Mouse (Mus musculus) lung, embryonic 15.5 days (tissue): Measurements from ENCODE around the gene Dnmt1. TPM values are rescaled to one million over a fixed set of nuclear protein-coding genes. Genes with fewer than 3 reads are reported as not detected.
A peak's percentile ranks its signal among the peaks of the same experiment; 100 is the strongest.

ENCODE experiments used
- ATAC-seq: fragments of 200-750 bp; cut with Nextera tagmentation; 2 replicates; pipeline ENCODE4 v1.8.0; 2017; ENCODE audit warnings: moderate number of reproducible peaks, borderline replicate concordance; ENCODE audit not compliant: low FRiP score, low TSS enrichment; ENCODE audit errors: extremely low read depth
- H3K27ac ChIP-seq: fragments of 300-500 bp; sonication (generic); 2 replicates; pipeline ENCODE4 v1.5.1; 2015; ENCODE audit warnings: moderate library complexity, mild to moderate bottlenecking, inconsistent platforms
- H3K27me3 ChIP-seq: fragments of 300-500 bp; sonication (generic); 2 replicates; pipeline ENCODE4 v1.6.1; 2015; ENCODE audit warnings: inconsistent platforms
- H3K36me3 ChIP-seq: fragments of 300-500 bp; sonication (generic); 2 replicates; pipeline ENCODE4 v1.6.1; 2015; ENCODE audit warnings: inconsistent platforms
- H3K4me1 ChIP-seq: fragments of 300-500 bp; sonication (generic); 2 replicates; pipeline ENCODE4 v1.6.1; 2015; ENCODE audit warnings: inconsistent platforms
- H3K4me2 ChIP-seq: fragments of 300-500 bp; sonication (generic); 2 replicates; pipeline ENCODE4 v1.6.1; 2015; ENCODE audit warnings: inconsistent platforms, mild to moderate bottlenecking, moderate library complexity
- H3K4me3 ChIP-seq: fragments of 300-500 bp; sonication (generic); 2 replicates; pipeline ENCODE4 v1.5.1; 2015; ENCODE audit warnings: mild to moderate bottlenecking, inconsistent platforms
- H3K9ac ChIP-seq: fragments of 300-500 bp; sonication (generic); 2 replicates; pipeline ENCODE4 v1.6.1; 2015; ENCODE audit warnings: inconsistent platforms
- H3K9me3 ChIP-seq: fragments of 300-500 bp; sonication (generic); 2 replicates; pipeline ENCODE4 v1.6.1; 2016; ENCODE audit warnings: inconsistent platforms
- WGBS: fragments of 180-500 bp; shearing (Covaris S2); methylation state at CpG from one replicate; pipeline ENCODE4 v1.1.7; 2015; 5-methylcytosine and 5-hydroxymethylcytosine counted together
- polyA plus RNA-seq: library from polyadenylated mRNA; unstranded; fragments of >200 nt; fragmentation: Nextera tagmentation; extraction: Ambion mirVana; gene quantifications from 2 replicates; pipeline ENCODE4 v1.2.1, GENCODE M21; 2015

The Dnmt1 gene
- polyA plus RNA-seq, 1 experiment from 2014 or later = 104 TPM

- Histone ChIP-seq H3K27ac (peak within 1 kb of the TSS; percentile 71), H3K4me3 (peak within 1 kb of the TSS; percentile 99), H3K4me2 (peak within 1 kb of the TSS; percentile 90), H3K4me1 (peaks cover 23% of the 10 kb centered on the region), H3K36me3 (peaks cover 31% of the 10 kb centered on the region), H3K9me3 (no peaks in the 10 kb centered on the region), H3K27me3 (no peaks in the 10 kb centered on the region), H3K9ac (peak within 1 kb of the TSS; percentile 99)
- ATAC-seq = peak; percentile 79
- 3% methylated on average over 34 of the region's 34 CpGs for WGBS
Observed at GRCm38 (mm10) chr9:20898511-20899073, 61.1 kb downstream of the Dnmt1 start, which contains the start of gene Eif3g. Gene Eif3g (minus strand): TSS chr9:20898623.

GRCm38 (mm10) chr9:20897736-20898510, 61.8 kb downstream of the Dnmt1 start:
- H3K9me3 ChIP-seq = no peaks in the 10 kb centered on the region
- peak overlapping the region; percentile 90 for H3K4me2 ChIP-seq
- peak; percentile 19 for ATAC-seq
- H3K4me3 ChIP-seq = peak overlapping the region; percentile 99
- peak overlapping the region; percentile 99 for H3K9ac ChIP-seq
- H3K4me1 ChIP-seq = peaks cover 23% of the 10 kb centered on the region
- H3K27me3 ChIP-seq = no peaks in the 10 kb centered on the region
- peak overlapping the region; percentile 71 for H3K27ac ChIP-seq
- 5% methylated on average over 30 of the region's 39 CpGs for WGBS
- H3K36me3 ChIP-seq = peaks cover 38% of the 10 kb centered on the region

- WGBS = 93% methylated on average over 9 of the region's 9 CpGs
- ATAC-seq = no peak
- no peak overlapping the region for H3K27ac ChIP-seq
- H3K27me3 ChIP-seq = no peaks in the 10 kb centered on the region
- H3K9ac ChIP-seq = no peak overlapping the region
- H3K4me1 ChIP-seq = peaks cover 13% of the 10 kb centered on the region
- H3K9me3 ChIP-seq = no peaks in the 10 kb centered on the region
- H3K4me2 ChIP-seq = no peak overlapping the region
- H3K4me3 ChIP-seq = no peak overlapping the region
- H3K36me3 ChIP-seq = peaks cover 63% of the 10 kb centered on the region
Observed at GRCm38 (mm10) chr9:20895382-20895781, 64.3 kb downstream of the Dnmt1 start.

GRCm38 (mm10) chr9:20894629-20895028, 65.1 kb downstream of the Dnmt1 start:
- Histone ChIP-seq H3K9ac (no peak overlapping the region), H3K4me3 (no peak overlapping the region), H3K27ac (no peak overlapping the region), H3K36me3 (peaks cover 71% of the 10 kb centered on the region), H3K27me3 (no peaks in the 10 kb centered on the region), H3K9me3 (no peaks in the 10 kb centered on the region), H3K4me1 (peaks cover 16% of the 10 kb centered on the region), H3K4me2 (no peak overlapping the region)
- WGBS = 83% methylated on average over 15 of the region's 15 CpGs
- ATAC-seq = no peak

GRCm38 (mm10) chr9:20893590-20894343, 65.9 kb downstream of the Dnmt1 start:
- Histone ChIP-seq H3K36me3 (peaks cover 76% of the 10 kb centered on the region), H3K4me2 (no peak overlapping the region), H3K9me3 (no peaks in the 10 kb centered on the region), H3K27ac (no peak overlapping the region), H3K27me3 (no peaks in the 10 kb centered on the region), H3K4me3 (no peak overlapping the region), H3K4me1 (peaks cover 22% of the 10 kb centered on the region), H3K9ac (no peak overlapping the region)
- ATAC-seq = no peak
- 77% methylated on average over 13 of the region's 13 CpGs for WGBS

DNA sequence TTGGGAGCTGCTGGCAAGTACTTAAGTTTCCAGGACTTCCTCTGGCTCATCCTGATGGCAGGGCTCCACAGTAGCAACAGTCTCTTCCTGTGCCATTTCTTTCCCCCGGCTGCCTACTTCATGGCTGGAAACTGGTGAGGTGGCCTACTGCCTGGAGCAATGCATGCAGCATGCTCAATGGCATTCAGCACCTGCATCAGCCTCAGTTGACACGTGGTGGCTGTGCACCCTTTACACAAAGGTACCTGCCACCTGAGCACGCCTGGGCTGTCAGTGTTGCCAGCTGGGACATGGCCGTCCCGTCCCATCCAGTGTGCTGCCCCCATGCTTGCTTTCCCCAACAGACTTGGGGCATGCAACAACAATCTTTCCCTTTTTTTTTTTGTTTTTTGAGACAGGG, 66.6 kb downstream of the Dnmt1 start:
- 53% methylated on average over 5 of the region's 5 CpGs for WGBS
- no peaks in the 10 kb centered on the region for H3K9me3 ChIP-seq
- H3K9ac ChIP-seq = no peak overlapping the region
- no peak for ATAC-seq
- no peak overlapping the region for H3K4me3 ChIP-seq
- no peak overlapping the region for H3K27ac ChIP-seq
- H3K36me3 ChIP-seq = peaks cover 76% of the 10 kb centered on the region
- H3K4me1 ChIP-seq = peaks cover 24% of the 10 kb centered on the region
- no peak overlapping the region for H3K4me2 ChIP-seq
- no peaks in the 10 kb centered on the region for H3K27me3 ChIP-seq

GRCm38 (mm10) chr9:20892104-20892653, 67.5 kb downstream of the Dnmt1 start:
- Histone ChIP-seq H3K4me1 (peaks cover 17% of the 10 kb centered on the region), H3K9ac (no peak overlapping the region), H3K27ac (no peak overlapping the region), H3K4me2 (no peak overlapping the region), H3K9me3 (no peaks in the 10 kb centered on the region), H3K27me3 (no peaks in the 10 kb centered on the region), H3K36me3 (peaks cover 73% of the 10 kb centered on the region), H3K4me3 (no peak overlapping the region)
- ATAC-seq = no peak
- WGBS = 58% methylated on average over 5 of the region's 5 CpGs

DNA sequence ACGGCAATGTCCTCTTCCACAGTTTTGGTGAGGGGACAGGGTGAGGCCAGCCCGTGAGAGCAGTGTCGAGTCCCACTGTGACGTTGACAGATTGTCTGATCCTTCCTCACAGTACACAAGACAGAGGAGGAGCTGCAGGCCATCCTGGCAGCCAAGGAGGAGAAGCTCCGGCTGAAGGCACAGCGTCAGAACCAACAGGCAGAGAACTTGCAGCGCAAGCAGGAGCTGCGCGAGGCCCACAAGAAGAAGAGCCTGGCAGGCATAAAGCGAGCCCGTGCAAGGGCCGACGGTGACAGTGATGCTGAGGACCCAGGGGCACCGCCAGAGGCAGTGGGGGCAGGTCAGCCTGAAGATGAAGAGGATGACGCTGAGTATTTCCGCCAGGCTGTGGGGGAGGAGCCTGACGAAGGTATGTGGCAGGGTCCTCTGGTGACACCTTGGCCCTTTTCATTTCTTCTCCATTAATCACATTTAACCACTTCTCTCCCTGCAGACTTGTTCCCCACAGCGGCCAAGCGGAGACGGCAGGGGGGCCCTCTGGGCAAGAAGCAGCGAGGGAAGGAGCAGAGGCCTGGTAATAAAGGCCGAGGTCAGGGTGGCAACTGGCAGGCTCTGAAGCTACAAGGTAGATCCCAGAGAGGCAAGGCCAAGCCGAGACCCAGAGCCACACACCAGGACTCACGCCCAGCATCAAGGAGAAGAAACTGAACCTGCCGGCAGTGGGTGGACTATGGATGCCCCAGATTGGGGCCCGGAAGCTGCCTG, 68.2 kb downstream of the Dnmt1 start:
- no peak overlapping the region for H3K9ac ChIP-seq
- peaks cover 11% of the 10 kb centered on the region for H3K4me1 ChIP-seq
- 61% methylated on average over 26 of the region's 26 CpGs for WGBS
- no peak for ATAC-seq
- no peak overlapping the region for H3K4me2 ChIP-seq
- peaks cover 72% of the 10 kb centered on the region for H3K36me3 ChIP-seq
- H3K4me3 ChIP-seq = no peak overlapping the region
- no peak overlapping the region for H3K27ac ChIP-seq
- H3K9me3 ChIP-seq = no peaks in the 10 kb centered on the region
- H3K27me3 ChIP-seq = no peaks in the 10 kb centered on the region

- no peak overlapping the region for H3K27ac ChIP-seq
- H3K36me3 ChIP-seq = peaks cover 63% of the 10 kb centered on the region
- H3K9me3 ChIP-seq = no peaks in the 10 kb centered on the region
- 90% methylated on average over 5 of the region's 5 CpGs for WGBS
- no peak overlapping the region for H3K9ac ChIP-seq
- ATAC-seq = no peak
- peaks cover 11% of the 10 kb centered on the region for H3K4me1 ChIP-seq
- H3K27me3 ChIP-seq = no peaks in the 10 kb centered on the region
- no peak overlapping the region for H3K4me3 ChIP-seq
- no peak overlapping the region for H3K4me2 ChIP-seq
Observed at GRCm38 (mm10) chr9:20890411-20890810, 69.3 kb downstream of the Dnmt1 start.

DNA sequence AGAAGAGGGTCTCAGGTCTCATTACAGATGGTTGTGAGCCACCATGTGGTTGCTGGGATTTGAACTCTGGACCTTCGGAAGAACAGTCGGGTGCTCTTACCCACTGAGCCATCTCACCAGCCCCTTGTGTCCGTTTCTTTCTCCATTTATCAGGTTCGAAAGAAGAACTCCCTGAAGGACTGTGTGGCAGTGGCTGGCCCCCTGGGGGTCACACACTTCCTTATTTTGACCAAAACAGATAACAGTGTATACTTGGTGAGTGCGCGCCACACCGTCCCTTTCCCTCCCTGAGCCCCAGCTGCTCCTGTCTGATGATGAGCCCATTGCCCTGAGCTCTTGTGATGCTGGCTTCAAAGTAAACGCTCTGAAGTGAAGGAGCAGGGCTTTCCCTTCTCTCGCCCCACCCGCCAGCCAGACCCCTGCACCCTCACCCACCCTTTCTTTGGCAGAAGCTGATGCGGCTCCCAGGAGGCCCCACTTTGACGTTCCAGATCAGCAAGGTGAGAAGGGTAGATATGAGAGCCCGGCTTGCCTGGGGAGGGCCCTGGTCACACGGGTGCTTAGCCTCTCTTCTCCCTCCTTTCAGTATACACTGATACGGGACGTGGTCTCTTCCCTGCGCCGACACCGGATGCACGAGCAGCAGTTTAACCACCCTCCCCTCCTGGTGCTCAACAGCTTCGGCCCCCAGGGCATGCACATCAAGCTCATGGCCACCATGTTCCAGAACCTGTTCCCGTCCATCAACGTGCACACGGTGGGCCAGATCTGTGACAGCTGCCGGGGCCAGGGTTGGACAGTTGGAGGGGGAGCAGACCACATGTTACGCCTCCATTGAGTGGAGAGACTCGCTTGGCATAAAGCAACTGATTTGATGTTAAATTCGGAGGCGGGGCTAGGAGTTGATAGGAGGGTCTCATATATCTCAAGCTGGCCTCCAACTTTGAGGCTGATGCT, 70.2 kb downstream of the Dnmt1 start:
- Histone ChIP-seq H3K27me3 (no peaks in the 10 kb centered on the region), H3K9ac (peak overlapping the region; percentile 16; the same call in 1 of the 2 replicates), H3K4me1 (peaks cover 11% of the 10 kb centered on the region), H3K27ac (no peak overlapping the region), H3K36me3 (peaks cover 53% of the 10 kb centered on the region), H3K4me3 (peak overlapping the region; percentile 82), H3K4me2 (peak overlapping the region; percentile 73), H3K9me3 (no peaks in the 10 kb centered on the region)
- 74% methylated on average over 29 of the region's 29 CpGs for WGBS
- ATAC-seq = no peak
